Mouse (Mus musculus): Measurements from ENCODE around the gene Capn8. TPM values are rescaled to one million over a fixed set of nuclear protein-coding genes. Genes with fewer than 3 reads are reported as not detected.
A peak's percentile ranks its signal among the peaks of the same experiment; 100 is the strongest.

Gene Capn8
- polyA plus RNA-seq (2014; fragmentation: Nextera tagmentation; extraction: Ambion mirVana): 1.8 and 2.1 TPM in 2 replicates

DNA sequence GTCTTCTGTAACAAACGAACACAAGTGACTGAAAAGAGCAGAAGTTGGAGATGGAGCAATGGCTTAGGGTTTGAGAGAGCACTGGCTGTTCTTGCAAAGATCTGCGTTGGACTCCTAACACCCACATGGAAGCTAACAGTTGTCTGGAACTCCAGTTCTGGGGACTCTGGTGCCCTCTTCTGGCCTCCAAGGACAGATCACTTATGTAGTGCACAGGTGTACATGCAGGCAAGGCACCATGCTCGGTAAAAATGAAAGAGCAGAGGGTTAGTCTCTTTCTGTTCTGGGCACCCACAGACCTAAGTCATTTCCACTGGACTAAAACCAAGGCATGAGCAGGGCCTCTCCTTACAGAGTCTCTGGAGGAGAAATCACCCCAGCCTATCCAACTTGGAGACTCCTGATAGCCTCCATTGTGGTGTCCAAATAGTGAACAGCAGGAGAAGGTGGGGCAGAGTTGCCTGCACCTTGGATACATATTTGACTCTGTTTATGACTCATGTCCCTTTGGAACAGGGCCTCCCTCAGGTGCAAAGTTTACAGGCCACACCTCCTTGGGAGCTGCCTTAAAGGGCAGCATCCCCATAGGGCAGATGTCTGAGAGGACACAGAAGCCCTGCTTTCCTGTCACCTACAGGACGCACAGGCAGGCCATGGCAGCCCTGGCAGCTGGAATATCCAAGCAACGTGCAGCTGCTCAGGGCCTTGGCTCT, at the start of gene Capn8:
Capn8 (plus strand) TSS at position 600 of the 713 bp plus-strand sequence.
- peak; percentile 64 for DNase-seq (ENCODE audit: low spot score)
- no peaks in the 10 kb centered on the region for H3K36me3 ChIP-seq (ENCODE audit: control insufficient read depth, insufficient read depth, low read length)
- H3K27ac ChIP-seq (ENCODE audit: low read depth): no peak within 1 kb of the TSS
- no peak within 1 kb of the TSS for H3K4me2 ChIP-seq (ENCODE audit: low read length)
- no peaks in the 10 kb centered on the region for H3K9me3 ChIP-seq (ENCODE audit: control insufficient read depth, low read length)
- H3K4me1 ChIP-seq (replicated peaks; ENCODE audit: control insufficient read depth, insufficient read depth, low read length): peaks cover 19% of the 10 kb centered on the region
- 68% methylated on average over 5 of the region's 5 CpGs for WGBS
- peak; percentile 68 for ATAC-seq (replicated peaks; ENCODE audit: low FRiP score, low TSS enrichment, low read depth)
- no peak within 1 kb of the TSS for H3K9ac ChIP-seq (ENCODE audit: low read length)
- no peaks in the 10 kb centered on the region for H3K27me3 ChIP-seq (replicated peaks; ENCODE audit: control insufficient read depth, insufficient read depth, low read length)
- no peak within 1 kb of the TSS for H3K4me3 ChIP-seq (ENCODE audit: low read depth, low read length)

DNA sequence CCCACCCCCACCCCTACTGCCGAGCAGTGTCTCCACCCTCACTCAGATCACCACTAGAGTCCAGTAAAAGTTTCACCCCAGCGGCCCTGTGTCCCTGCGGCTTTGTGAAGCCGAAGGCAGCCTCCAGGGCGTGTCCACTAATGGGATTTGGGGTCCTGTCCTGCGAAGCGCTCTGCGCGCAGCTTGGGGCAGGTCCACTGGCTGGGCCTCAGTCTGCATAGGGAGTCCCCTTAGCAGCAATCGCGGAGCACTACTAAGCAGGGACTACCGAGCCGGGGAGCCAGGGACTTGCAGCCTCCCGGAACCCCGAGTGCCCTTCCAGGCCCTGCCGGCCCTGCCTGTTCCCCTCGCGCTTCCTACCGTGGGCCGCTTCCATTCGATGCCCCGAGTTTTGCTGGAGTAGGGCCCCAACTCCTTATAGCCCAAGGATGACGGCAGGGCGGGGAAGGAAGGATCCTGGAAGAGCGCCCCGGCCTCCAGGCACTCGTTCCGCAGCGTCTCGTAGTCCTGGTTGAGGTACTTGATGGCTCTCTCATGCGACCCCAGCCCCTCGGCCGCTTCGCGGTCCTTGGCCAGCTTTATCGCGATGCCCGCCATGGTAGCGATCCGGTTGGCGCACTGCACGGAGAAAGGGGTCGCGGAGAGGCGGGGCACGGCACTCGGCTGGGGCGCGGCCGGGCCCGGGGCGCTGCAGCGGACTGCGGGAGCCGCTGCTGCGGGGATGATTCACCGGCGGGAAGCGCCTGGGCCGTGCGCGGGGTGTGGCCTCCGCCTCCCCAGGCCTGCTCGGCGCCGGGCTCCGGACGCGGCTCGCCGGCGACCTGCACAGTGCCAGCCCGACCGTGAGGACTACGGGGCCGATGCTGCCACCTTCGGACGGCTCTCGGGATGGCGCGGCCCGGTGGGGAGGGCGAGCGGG, 47.8 kb upstream of the Capn8 start, which contains the start of gene Capn2:
Capn2 (minus strand) TSS at position 851 of the 919 bp plus-strand sequence.
- Histone ChIP-seq H3K4me3 (ENCODE audit: low read depth, low read length) (peak within 1 kb of the TSS; percentile 76), H3K9me3 (ENCODE audit: control insufficient read depth, low read length) (no peaks in the 10 kb centered on the region), H3K9ac (ENCODE audit: low read length) (peak within 1 kb of the TSS; percentile 83), H3K36me3 (ENCODE audit: control insufficient read depth, insufficient read depth, low read length) (peaks cover 10% of the 10 kb centered on the region), H3K4me1 (replicated peaks; ENCODE audit: control insufficient read depth, insufficient read depth, low read length) (peaks cover 37% of the 10 kb centered on the region), H3K27ac (ENCODE audit: low read depth) (peak within 1 kb of the TSS; percentile 87), H3K4me2 (ENCODE audit: low read length) (peak within 1 kb of the TSS; percentile 71), H3K27me3 (replicated peaks; ENCODE audit: control insufficient read depth, insufficient read depth, low read length) (no peaks in the 10 kb centered on the region)
- WGBS: under 1% methylated on average over 83 of the region's 84 CpGs
- peak; percentile 93 for ATAC-seq (replicated peaks; ENCODE audit: low FRiP score, low TSS enrichment, low read depth)
- DNase-seq (ENCODE audit: low spot score): peak; percentile 90

GRCm38 (mm10) chr1:182517677-182518011, 47.2 kb upstream of the Capn8 start:
- H3K4me3 ChIP-seq (ENCODE audit: low read depth, low read length): peak overlapping the region; percentile 76
- H3K27ac ChIP-seq (ENCODE audit: low read depth): peak overlapping the region; percentile 87
- peaks cover 37% of the 10 kb centered on the region for H3K4me1 ChIP-seq (replicated peaks; ENCODE audit: control insufficient read depth, insufficient read depth, low read length)
- WGBS: 2% methylated on average over 10 of the region's 10 CpGs
- peak overlapping the region; percentile 83 for H3K9ac ChIP-seq (ENCODE audit: low read length)
- H3K27me3 ChIP-seq (replicated peaks; ENCODE audit: control insufficient read depth, insufficient read depth, low read length): no peaks in the 10 kb centered on the region
- peaks cover 4% of the 10 kb centered on the region; the same call in 1 of the 2 replicates for H3K36me3 ChIP-seq (ENCODE audit: control insufficient read depth, insufficient read depth, low read length)
- peak; percentile 37; the same call in 1 of the 2 replicates for ATAC-seq (replicated peaks; ENCODE audit: low FRiP score, low TSS enrichment, low read depth)
- peak overlapping the region; percentile 71 for H3K4me2 ChIP-seq (ENCODE audit: low read length)
- no peak for DNase-seq (ENCODE audit: low spot score)
- H3K9me3 ChIP-seq (ENCODE audit: control insufficient read depth, low read length): no peaks in the 10 kb centered on the region

GRCm38 (mm10) chr1:182518143-182518680, 46.6 kb upstream of the Capn8 start:
- H3K4me1 ChIP-seq (replicated peaks; ENCODE audit: control insufficient read depth, insufficient read depth, low read length): peaks cover 37% of the 10 kb centered on the region
- H3K4me3 ChIP-seq (ENCODE audit: low read depth, low read length): no peak overlapping the region
- no peak overlapping the region for H3K27ac ChIP-seq (ENCODE audit: low read depth)
- DNase-seq (ENCODE audit: low spot score): no peak
- H3K36me3 ChIP-seq (ENCODE audit: control insufficient read depth, insufficient read depth, low read length): no peaks in the 10 kb centered on the region; the same call in 1 of the 2 replicates
- H3K9ac ChIP-seq (ENCODE audit: low read length): no peak overlapping the region
- no peaks in the 10 kb centered on the region for H3K27me3 ChIP-seq (replicated peaks; ENCODE audit: control insufficient read depth, insufficient read depth, low read length)
- ATAC-seq (replicated peaks; ENCODE audit: low FRiP score, low TSS enrichment, low read depth): no peak
- WGBS: 70% methylated on average over 10 of the region's 10 CpGs
- H3K4me2 ChIP-seq (ENCODE audit: low read length): peak overlapping the region; percentile 71
- no peaks in the 10 kb centered on the region for H3K9me3 ChIP-seq (ENCODE audit: control insufficient read depth, low read length)

GRCm38 (mm10) chr1:182518811-182519210, 46.0 kb upstream of the Capn8 start:
- 93% methylated on average over 6 of the region's 6 CpGs for WGBS
- Histone ChIP-seq H3K27ac (ENCODE audit: low read depth) (no peak overlapping the region), H3K9ac (ENCODE audit: low read length) (no peak overlapping the region)

GRCm38 (mm10) chr1:182519341-182519740, 45.5 kb upstream of the Capn8 start:
- no peaks in the 10 kb centered on the region for H3K27me3 ChIP-seq (replicated peaks; ENCODE audit: control insufficient read depth, insufficient read depth, low read length)
- H3K4me2 ChIP-seq (ENCODE audit: low read length): 0 out of 2 replicates have a peak overlapping the region, but pooled peaks have one; percentile 22
- H3K27ac ChIP-seq (ENCODE audit: low read depth): peak overlapping the region; percentile 78; the same call in 1 of the 2 replicates
- no peak overlapping the region for H3K4me3 ChIP-seq (ENCODE audit: low read depth, low read length)
- DNase-seq (ENCODE audit: low spot score): no peak
- 63% methylated on average over 5 of the region's 5 CpGs for WGBS
- no peak for ATAC-seq (replicated peaks; ENCODE audit: low FRiP score, low TSS enrichment, low read depth)
- no peak overlapping the region for H3K9ac ChIP-seq (ENCODE audit: low read length)
- H3K36me3 ChIP-seq (ENCODE audit: control insufficient read depth, insufficient read depth, low read length): no peaks in the 10 kb centered on the region; the same call in 1 of the 2 replicates
- H3K9me3 ChIP-seq (ENCODE audit: control insufficient read depth, low read length): no peaks in the 10 kb centered on the region
- H3K4me1 ChIP-seq (replicated peaks; ENCODE audit: control insufficient read depth, insufficient read depth, low read length): peaks cover 37% of the 10 kb centered on the region

More at GRCm38 (mm10) chr1:182518811-182519210, 46.0 kb upstream of the Capn8 start:
- ATAC-seq (replicated peaks; ENCODE audit: low FRiP score, low TSS enrichment, low read depth): no peak
- Histone ChIP-seq H3K4me1 (replicated peaks; ENCODE audit: control insufficient read depth, insufficient read depth, low read length) (peaks cover 37% of the 10 kb centered on the region), H3K9me3 (ENCODE audit: control insufficient read depth, low read length) (no peaks in the 10 kb centered on the region), H3K4me3 (ENCODE audit: low read depth, low read length) (no peak overlapping the region), H3K4me2 (ENCODE audit: low read length) (no peak overlapping the region), H3K36me3 (ENCODE audit: control insufficient read depth, insufficient read depth, low read length) (no peaks in the 10 kb centered on the region; the same call in 1 of the 2 replicates), H3K27me3 (replicated peaks; ENCODE audit: control insufficient read depth, insufficient read depth, low read length) (no peaks in the 10 kb centered on the region)
- no peak for DNase-seq (ENCODE audit: low spot score)

DNA sequence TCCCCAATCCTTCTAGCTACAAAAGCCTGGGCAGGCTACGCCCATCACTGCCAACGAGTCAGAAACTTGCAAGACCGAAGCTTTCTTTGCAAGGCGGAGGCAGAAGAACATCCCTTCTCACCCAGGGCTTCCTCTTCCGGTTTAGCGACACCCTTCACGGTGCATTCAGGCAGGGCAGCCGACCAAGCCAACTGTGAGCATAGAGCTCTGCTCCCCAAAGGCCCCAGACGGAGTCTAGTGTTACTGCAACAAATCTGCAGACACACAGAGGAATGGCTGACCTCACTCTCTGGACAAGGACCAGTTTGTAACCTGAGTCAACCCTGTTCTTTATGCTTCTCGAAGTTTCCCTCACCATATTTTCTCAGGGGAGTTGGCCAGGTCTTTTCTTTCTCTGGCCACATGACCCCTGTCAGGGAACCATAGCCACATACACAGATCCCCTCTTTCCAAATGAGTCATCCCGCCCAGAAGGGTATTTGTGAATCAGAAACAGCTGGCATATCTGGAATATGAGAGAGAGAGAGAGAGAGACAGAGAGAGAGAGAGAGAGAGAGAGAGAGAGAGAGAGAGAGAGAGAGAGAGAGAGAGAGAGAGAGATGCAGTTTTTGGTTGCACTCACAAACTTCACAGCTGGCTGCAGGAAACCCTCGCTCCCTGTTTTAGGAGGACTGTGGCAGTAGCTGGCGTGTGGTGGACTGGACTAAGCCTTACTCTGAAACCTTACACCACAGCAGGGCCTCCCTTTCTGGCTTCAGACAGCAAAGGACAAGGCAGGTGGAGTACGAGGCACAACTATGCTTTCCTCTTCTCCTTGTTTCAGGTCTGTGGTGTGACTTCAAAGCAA, 44.5 kb upstream of the Capn8 start:
- no peak for ATAC-seq (replicated peaks; ENCODE audit: low FRiP score, low TSS enrichment, low read depth)

More for the DNA sequence above, 44.5 kb upstream of the Capn8 start:
- H3K9ac ChIP-seq (ENCODE audit: low read length): no peak overlapping the region
- no peaks in the 10 kb centered on the region for H3K27me3 ChIP-seq (replicated peaks; ENCODE audit: control insufficient read depth, insufficient read depth, low read length)
- peaks cover 33% of the 10 kb centered on the region for H3K4me1 ChIP-seq (replicated peaks; ENCODE audit: control insufficient read depth, insufficient read depth, low read length)
- 20% methylated on average over 14 of the region's 14 CpGs for WGBS
- peak overlapping the region; percentile 22 for H3K4me2 ChIP-seq (ENCODE audit: low read length)
- H3K27ac ChIP-seq (ENCODE audit: low read depth): peak overlapping the region; percentile 78
- no peak overlapping the region for H3K4me3 ChIP-seq (ENCODE audit: low read depth, low read length)
- H3K9me3 ChIP-seq (ENCODE audit: control insufficient read depth, low read length): no peaks in the 10 kb centered on the region
- no peaks in the 10 kb centered on the region; the same call in 1 of the 2 replicates for H3K36me3 ChIP-seq (ENCODE audit: control insufficient read depth, insufficient read depth, low read length)
- no peak for DNase-seq (ENCODE audit: low spot score)
